Mouse (Mus musculus) embryonic facial prominence, embryonic 15.5 days (tissue): ENCODE data around the gene Egfl7. TPM values are rescaled to one million over a fixed set of nuclear protein-coding genes. Genes with fewer than 3 reads are reported as not detected.

ENCODE experiments used
- ATAC-seq: fragments of 200-750 bp; cut with Nextera tagmentation; 2 replicates; pipeline ENCODE4 v1.8.0; 2017; ENCODE audit warnings: low read depth, moderate TSS enrichment; ENCODE audit not compliant: insufficient number of reproducible peaks, low FRiP score, low TSS enrichment
- H3K27ac ChIP-seq: fragments of 300-500 bp; sonication (generic); replicated peaks from 2 replicates; pipeline ENCODE4 v1.5.1; 2015; ENCODE audit warnings: mild to moderate bottlenecking, inconsistent platforms
- H3K27me3 ChIP-seq: fragments of 300-500 bp; sonication (generic); 2 replicates; pipeline ENCODE4 v1.6.1; 2015; ENCODE audit warnings: inconsistent platforms
- H3K36me3 ChIP-seq: fragments of 300-500 bp; sonication (generic); 2 replicates; pipeline ENCODE4 v1.6.1; 2015; ENCODE audit warnings: mild to moderate bottlenecking, inconsistent platforms
- H3K4me1 ChIP-seq: fragments of 300-500 bp; sonication (generic); 2 replicates; pipeline ENCODE4 v1.6.1; 2015; ENCODE audit warnings: inconsistent platforms
- H3K4me2 ChIP-seq: fragments of 300-500 bp; sonication (generic); replicated peaks from 2 replicates; pipeline ENCODE4 v1.6.1; 2015; ENCODE audit warnings: mild to moderate bottlenecking, inconsistent platforms
- H3K4me3 ChIP-seq: fragments of 300-500 bp; sonication (generic); replicated peaks from 2 replicates; pipeline ENCODE4 v1.5.1; 2015; ENCODE audit warnings: mild to moderate bottlenecking, inconsistent platforms
- H3K9ac ChIP-seq: fragments of 300-500 bp; sonication (generic); 2 replicates; pipeline ENCODE4 v1.6.1; 2015; ENCODE audit warnings: inconsistent platforms
- H3K9me3 ChIP-seq: fragments of 300-500 bp; sonication (generic); replicated peaks from 2 replicates; pipeline ENCODE4 v1.6.1; 2016; ENCODE audit warnings: inconsistent platforms
- WGBS: fragments of 180-500 bp; shearing (Covaris S2); methylation state at CpG from one replicate; pipeline ENCODE4 v1.1.7; 2015; 5-methylcytosine and 5-hydroxymethylcytosine counted together
- polyA plus RNA-seq: library from polyadenylated mRNA; unstranded; fragments of >200 nt; fragmentation: Nextera tagmentation; extraction: Ambion mirVana; gene quantifications from 2 replicates; pipeline ENCODE4 v1.2.1, GENCODE M21; 2015

Gene Egfl7
- polyA plus RNA-seq, 1 experiment from 2014 or later: 111 TPM

- ATAC-seq: no peak
- WGBS: 65% methylated on average over 3 of the region's 3 CpGs
- no peak overlapping the region for H3K9ac ChIP-seq
Measured at GRCm38 (mm10) chr2:26544265-26544664, 35.5 kb upstream of the Egfl7 start.

DNA sequence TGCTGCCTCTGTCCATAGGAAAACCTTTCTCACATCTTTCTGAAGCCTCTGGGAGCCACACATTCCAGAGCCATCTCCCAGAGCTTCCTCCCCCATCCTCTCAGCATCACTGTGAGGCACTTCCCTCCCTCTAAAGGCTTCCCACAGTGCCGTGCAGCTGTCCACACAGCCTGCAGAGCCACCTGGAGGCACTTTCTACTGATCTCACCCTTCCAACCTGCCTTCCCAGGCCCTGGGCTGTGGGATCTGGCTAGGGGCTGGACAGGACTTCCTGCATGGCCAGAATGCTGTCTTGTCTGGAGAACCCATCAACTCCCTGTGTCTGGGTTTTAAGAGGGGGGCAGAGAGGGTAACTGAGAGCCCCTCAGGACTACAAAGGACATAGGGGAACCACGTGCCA lies 32.3 kb upstream of the Egfl7 start:
- Histone ChIP-seq H3K9me3 (no peaks in the 10 kb centered on the region), H3K4me2 (no peak overlapping the region), H3K9ac (no peak overlapping the region), H3K4me3 (no peak overlapping the region), H3K36me3 (no peaks in the 10 kb centered on the region), H3K27me3 (no peaks in the 10 kb centered on the region), H3K27ac (peak overlapping the region; percentile 78), H3K4me1 (peaks cover 50% of the 10 kb centered on the region)
- WGBS: 18% methylated on average over 2 of the region's 2 CpGs
- 0 out of 2 replicates have a peak, but pooled peaks have one; percentile 25 for ATAC-seq

More at GRCm38 (mm10) chr2:26544265-26544664, 35.5 kb upstream of the Egfl7 start:
- Histone ChIP-seq H3K36me3 (no peaks in the 10 kb centered on the region), H3K27ac (no peak overlapping the region), H3K4me2 (no peak overlapping the region), H3K9me3 (no peaks in the 10 kb centered on the region), H3K4me1 (peaks cover 42% of the 10 kb centered on the region), H3K4me3 (no peak overlapping the region), H3K27me3 (no peaks in the 10 kb centered on the region)

- peaks cover 69% of the 10 kb centered on the region for H3K4me1 ChIP-seq
- no peak for ATAC-seq
- no peaks in the 10 kb centered on the region for H3K27me3 ChIP-seq
- WGBS: 78% methylated on average over 10 of the region's 10 CpGs
- H3K9me3 ChIP-seq: no peaks in the 10 kb centered on the region
- no peaks in the 10 kb centered on the region for H3K36me3 ChIP-seq
- no peak overlapping the region for H3K4me3 ChIP-seq
- H3K4me2 ChIP-seq: no peak overlapping the region
- 0 out of 2 replicates have a peak overlapping the region, but pooled peaks have one; percentile 17 for H3K27ac ChIP-seq
- no peak overlapping the region for H3K9ac ChIP-seq
Measured at GRCm38 (mm10) chr2:26549801-26550200, 30.0 kb upstream of the Egfl7 start.

DNA sequence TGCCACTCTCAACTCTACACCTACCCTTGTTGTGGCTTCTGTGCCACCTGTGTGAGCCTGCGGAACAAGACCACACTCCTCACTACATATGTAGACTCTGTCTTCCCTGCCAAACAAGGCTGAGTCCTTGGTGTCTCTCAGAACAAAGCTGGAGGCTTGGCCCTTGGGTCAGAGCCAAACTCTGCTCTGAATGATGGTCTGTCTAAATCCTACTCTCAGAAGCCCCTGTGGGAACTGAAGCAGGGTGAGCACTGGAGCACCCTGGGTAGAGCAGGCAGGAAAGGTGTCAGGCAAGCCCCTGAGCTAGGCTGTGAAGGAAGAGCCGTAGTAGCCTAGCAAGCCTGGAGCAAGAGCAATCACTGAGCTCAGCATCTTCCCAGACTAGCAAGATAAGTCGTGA lies 29.6 kb upstream of the Egfl7 start:
- 50% methylated on average over 3 of the region's 3 CpGs for WGBS
- H3K36me3 ChIP-seq: no peaks in the 10 kb centered on the region
- ATAC-seq: no peak
- H3K9me3 ChIP-seq: no peaks in the 10 kb centered on the region
- no peak overlapping the region for H3K9ac ChIP-seq
- no peak overlapping the region for H3K4me2 ChIP-seq
- H3K4me1 ChIP-seq: peaks cover 73% of the 10 kb centered on the region
- no peaks in the 10 kb centered on the region for H3K27me3 ChIP-seq
- no peak overlapping the region for H3K4me3 ChIP-seq
- peak overlapping the region; percentile 17; the same call in 1 of the 2 replicates for H3K27ac ChIP-seq

GRCm38 (mm10) chr2:26550777-26551176 lies 29.0 kb upstream of the Egfl7 start:
- Histone ChIP-seq H3K4me3 (no peak overlapping the region), H3K9ac (no peak overlapping the region), H3K9me3 (no peaks in the 10 kb centered on the region), H3K36me3 (no peaks in the 10 kb centered on the region), H3K27ac (peak overlapping the region; percentile 71; the same call in 1 of the 2 replicates), H3K27me3 (no peaks in the 10 kb centered on the region), H3K4me2 (no peak overlapping the region), H3K4me1 (peaks cover 73% of the 10 kb centered on the region)
- WGBS: 60% methylated on average over 3 of the region's 3 CpGs
- ATAC-seq: no peak

DNA sequence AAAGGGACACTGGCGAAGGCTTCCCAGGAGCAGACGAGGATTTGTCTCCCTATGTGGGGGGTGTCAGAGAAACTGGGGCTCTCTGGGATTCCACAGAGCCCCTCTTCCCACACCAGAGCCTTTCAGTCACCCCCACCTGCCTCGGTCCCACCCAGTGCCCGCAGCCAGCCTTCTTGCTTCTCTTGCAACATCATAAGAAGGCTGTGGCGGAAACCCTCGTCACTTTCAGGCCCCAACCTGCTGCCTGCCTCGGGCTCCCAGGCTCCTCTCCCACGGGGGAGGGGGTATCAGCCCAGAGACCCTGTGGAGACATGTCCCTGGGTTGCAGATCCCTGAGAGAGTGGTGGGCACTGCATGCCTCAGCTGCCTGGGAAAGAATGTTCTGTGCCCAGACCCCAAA lies 28.4 kb upstream of the Egfl7 start:
- Histone ChIP-seq H3K27ac (peak overlapping the region; percentile 71), H3K36me3 (no peaks in the 10 kb centered on the region), H3K9ac (no peak overlapping the region), H3K9me3 (no peaks in the 10 kb centered on the region), H3K4me1 (peaks cover 79% of the 10 kb centered on the region), H3K27me3 (no peaks in the 10 kb centered on the region), H3K4me3 (no peak overlapping the region), H3K4me2 (no peak overlapping the region)
- no peak for ATAC-seq
- WGBS: 51% methylated on average over 8 of the region's 8 CpGs

DNA sequence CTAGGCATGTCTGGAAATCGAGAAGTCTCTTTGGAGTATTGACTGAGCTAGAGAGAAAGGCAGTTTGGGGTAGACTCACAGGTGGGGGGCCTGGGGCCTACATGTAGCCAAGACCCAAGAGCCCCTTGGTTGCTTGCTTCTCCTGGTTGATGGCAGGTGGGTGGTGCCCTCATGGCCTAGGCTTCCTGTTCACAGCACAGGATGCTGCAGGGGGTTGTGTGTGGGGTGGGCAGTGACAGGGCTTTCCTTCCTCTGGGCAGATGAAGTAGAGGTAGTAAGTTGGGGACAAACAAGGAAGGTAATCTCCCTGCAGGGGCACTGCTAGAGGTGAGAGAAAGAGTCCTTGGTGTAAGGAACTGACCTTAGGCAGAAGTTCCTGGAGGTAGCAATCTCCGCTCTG lies 27.7 kb upstream of the Egfl7 start:
- Histone ChIP-seq H3K9ac (no peak overlapping the region), H3K27me3 (no peaks in the 10 kb centered on the region), H3K4me1 (peaks cover 85% of the 10 kb centered on the region), H3K36me3 (no peaks in the 10 kb centered on the region), H3K27ac (peak overlapping the region; percentile 71), H3K4me2 (no peak overlapping the region), H3K4me3 (no peak overlapping the region), H3K9me3 (no peaks in the 10 kb centered on the region)
- ATAC-seq: no peak
- 80% methylated on average over 2 of the region's 2 CpGs for WGBS

GRCm38 (mm10) chr2:26553904-26554303 lies 25.9 kb upstream of the Egfl7 start:
- 53% methylated on average over 9 of the region's 9 CpGs for WGBS
- Histone ChIP-seq H3K4me3 (no peak overlapping the region), H3K27me3 (no peaks in the 10 kb centered on the region), H3K4me1 (peaks cover 68% of the 10 kb centered on the region), H3K36me3 (no peaks in the 10 kb centered on the region), H3K27ac (peak overlapping the region; percentile 71), H3K4me2 (no peak overlapping the region), H3K9me3 (no peaks in the 10 kb centered on the region), H3K9ac (no peak overlapping the region)
- ATAC-seq: no peak

DNA sequence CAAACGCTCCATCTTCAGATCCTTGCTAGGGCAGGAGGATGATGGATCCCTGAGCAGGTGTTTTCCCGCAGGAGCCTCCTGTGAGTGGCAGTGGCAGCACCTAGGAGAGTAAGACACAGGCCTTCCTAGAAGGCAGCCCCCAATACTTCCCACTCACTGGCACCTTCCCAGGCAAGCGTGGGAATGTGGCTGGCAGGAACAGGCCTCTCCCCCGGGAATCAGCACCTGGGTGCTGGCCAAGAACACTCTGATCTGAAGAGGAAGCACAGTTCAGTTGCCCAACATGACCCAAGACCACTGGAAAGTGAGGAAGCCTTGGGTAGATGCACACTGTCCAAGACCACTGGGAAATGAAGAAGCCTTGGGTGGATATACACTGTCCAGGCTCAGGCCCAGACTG lies 24.7 kb upstream of the Egfl7 start:
- Histone ChIP-seq H3K4me3 (no peak overlapping the region), H3K9me3 (no peaks in the 10 kb centered on the region), H3K9ac (no peak overlapping the region), H3K4me2 (no peak overlapping the region), H3K4me1 (peaks cover 62% of the 10 kb centered on the region), H3K27me3 (no peaks in the 10 kb centered on the region), H3K36me3 (no peaks in the 10 kb centered on the region), H3K27ac (no peak overlapping the region)
- ATAC-seq: no peak
- 64% methylated on average over 4 of the region's 4 CpGs for WGBS

GRCm38 (mm10) chr2:26556535-26556993 lies 23.2 kb upstream of the Egfl7 start:
- Histone ChIP-seq H3K9me3 (no peaks in the 10 kb centered on the region), H3K9ac (no peak overlapping the region; the same call in 1 of the 2 replicates), H3K4me1 (peaks cover 52% of the 10 kb centered on the region), H3K27ac (peak overlapping the region; percentile 36), H3K4me3 (no peak overlapping the region), H3K4me2 (no peak overlapping the region), H3K36me3 (no peaks in the 10 kb centered on the region), H3K27me3 (no peaks in the 10 kb centered on the region)
- 47% methylated on average over 4 of the region's 4 CpGs for WGBS
- no peak for ATAC-seq

DNA sequence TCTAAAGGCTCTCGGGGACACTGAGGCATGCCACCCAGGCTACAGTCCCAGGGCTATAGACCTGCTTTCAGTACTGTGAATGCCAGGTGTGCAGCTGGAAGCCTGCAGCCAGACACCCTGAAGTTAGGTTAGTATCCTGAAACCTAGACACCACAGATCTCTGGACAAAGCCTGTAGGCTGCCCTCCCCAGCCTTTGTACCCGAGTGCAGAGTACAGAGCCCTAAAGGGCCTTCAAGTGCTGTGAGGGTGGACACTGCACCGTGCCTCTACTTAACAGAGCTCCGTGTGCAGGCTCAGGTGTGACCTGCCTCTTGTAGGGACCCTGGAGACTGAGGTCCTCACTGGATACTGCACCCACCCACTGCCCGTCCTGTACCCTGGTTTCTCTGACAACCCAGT lies 19.3 kb upstream of the Egfl7 start:
- no peak for ATAC-seq

GRCm38 (mm10) chr2:26561351-26562016 lies 18.3 kb upstream of the Egfl7 start:
- Histone ChIP-seq H3K4me3 (no peak overlapping the region), H3K4me1 (peaks cover 14% of the 10 kb centered on the region), H3K36me3 (no peaks in the 10 kb centered on the region), H3K27ac (no peak overlapping the region), H3K9me3 (no peaks in the 10 kb centered on the region), H3K27me3 (no peaks in the 10 kb centered on the region), H3K4me2 (no peak overlapping the region), H3K9ac (no peak overlapping the region)
- peak; percentile 47 for ATAC-seq
- WGBS: 43% methylated on average over 6 of the region's 6 CpGs

More for the DNA sequence above, 19.3 kb upstream of the Egfl7 start:
- no peak overlapping the region for H3K9ac ChIP-seq
- H3K36me3 ChIP-seq: no peaks in the 10 kb centered on the region
- H3K27ac ChIP-seq: no peak overlapping the region
- peaks cover 21% of the 10 kb centered on the region for H3K4me1 ChIP-seq
- WGBS: 78% methylated on average over 5 of the region's 5 CpGs
- H3K4me2 ChIP-seq: no peak overlapping the region
- no peaks in the 10 kb centered on the region for H3K9me3 ChIP-seq
- no peak overlapping the region for H3K4me3 ChIP-seq
- no peaks in the 10 kb centered on the region for H3K27me3 ChIP-seq
